Mouse (Mus musculus) forebrain, embryonic 15.5 days (tissue): Measurements from ENCODE around the gene Mme. TPM values are rescaled to one million over a fixed set of nuclear protein-coding genes. Genes with fewer than 3 reads are reported as not detected.
A peak's percentile ranks its signal among the peaks of the same experiment; 100 is the strongest.

Experiments used
- ATAC-seq: fragments of 200-750 bp; cut with Nextera tagmentation; replicated peaks from 2 replicates; pipeline ENCODE4 v1.8.0; 2017; ENCODE audit warnings: mild to moderate bottlenecking, moderate TSS enrichment, moderate library complexity
- H3K27ac ChIP-seq: fragments of 300-500 bp; sonication (generic); replicated peaks from 2 replicates; pipeline ENCODE4 v1.5.1; 2015; ENCODE audit warnings: mild to moderate bottlenecking, inconsistent platforms
- H3K27me3 ChIP-seq: fragments of 300-500 bp; sonication (generic); 2 replicates; pipeline ENCODE4 v1.6.1; 2015; ENCODE audit warnings: inconsistent platforms
- H3K36me3 ChIP-seq: fragments of 300-500 bp; sonication (generic); 2 replicates; pipeline ENCODE4 v1.6.1; 2015; ENCODE audit warnings: mild to moderate bottlenecking, inconsistent platforms
- H3K4me1 ChIP-seq: fragments of 300-500 bp; sonication (generic); 2 replicates; pipeline ENCODE4 v1.6.1; 2015; ENCODE audit warnings: inconsistent platforms
- H3K4me2 ChIP-seq: fragments of 300-500 bp; sonication (generic); replicated peaks from 2 replicates; pipeline ENCODE4 v1.6.1; 2015; ENCODE audit warnings: mild to moderate bottlenecking, inconsistent platforms
- H3K4me3 ChIP-seq: fragments of 300-500 bp; sonication (generic); 2 replicates; pipeline ENCODE4 v1.5.1; 2015; ENCODE audit warnings: mild to moderate bottlenecking, inconsistent platforms
- H3K9ac ChIP-seq: fragments of 300-500 bp; sonication (generic); replicated peaks from 2 replicates; pipeline ENCODE4 v1.6.1; 2015; ENCODE audit warnings: mild to moderate bottlenecking, inconsistent platforms
- H3K9me3 ChIP-seq: fragments of 300-500 bp; sonication (generic); 2 replicates; pipeline ENCODE4 v1.6.1; 2016; ENCODE audit warnings: inconsistent platforms
- WGBS: fragments of 180-500 bp; shearing (Covaris S2); methylation state at CpG from one replicate; pipeline ENCODE4 v1.1.7; 2015; ENCODE audit warnings: mixed read lengths; 5-methylcytosine and 5-hydroxymethylcytosine counted together
- polyA plus RNA-seq: library from polyadenylated mRNA; unstranded; fragments of >200 nt; fragmentation: Nextera tagmentation; extraction: Ambion mirVana; gene quantifications from 2 replicates; pipeline ENCODE4 v1.2.1, GENCODE M21; 2015

The Mme gene
- polyA plus RNA-seq, 1 experiment from 2014 or later: 2.6 TPM

DNA sequence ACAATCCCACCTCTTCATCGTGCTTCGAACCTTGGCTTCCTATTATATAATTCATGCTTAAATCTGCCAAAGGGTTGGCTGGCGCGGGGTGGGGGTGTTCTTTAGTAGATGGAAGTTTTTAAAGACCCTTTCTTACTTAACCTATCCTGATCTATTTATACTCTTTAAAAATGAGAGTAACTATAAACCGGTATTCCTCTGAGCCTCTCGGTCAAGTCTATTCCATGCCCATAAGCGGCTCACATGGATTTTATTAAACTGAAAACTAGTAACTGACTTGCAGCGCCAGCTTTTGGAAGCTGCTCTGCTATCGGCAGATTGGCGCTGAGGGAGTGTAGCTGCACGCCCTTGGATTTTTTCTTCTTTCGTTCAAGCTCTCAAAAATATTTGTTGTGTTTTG lies 55.1 kb downstream of the Mme start:
- Histone ChIP-seq H3K36me3 (no peaks in the 10 kb centered on the region), H3K27me3 (peaks cover 9% of the 10 kb centered on the region; the same call in 1 of the 2 replicates), H3K4me3 (peak overlapping the region; percentile 69), H3K9ac (no peak overlapping the region), H3K4me1 (peaks cover 10% of the 10 kb centered on the region; the same call in 1 of the 2 replicates), H3K4me2 (peak overlapping the region; percentile 100), H3K27ac (no peak overlapping the region), H3K9me3 (no peaks in the 10 kb centered on the region)
- 0 out of 2 replicates have a peak, but pooled peaks have one; percentile 9 for ATAC-seq
- 8% methylated on average over 12 of the region's 12 CpGs for WGBS

DNA sequence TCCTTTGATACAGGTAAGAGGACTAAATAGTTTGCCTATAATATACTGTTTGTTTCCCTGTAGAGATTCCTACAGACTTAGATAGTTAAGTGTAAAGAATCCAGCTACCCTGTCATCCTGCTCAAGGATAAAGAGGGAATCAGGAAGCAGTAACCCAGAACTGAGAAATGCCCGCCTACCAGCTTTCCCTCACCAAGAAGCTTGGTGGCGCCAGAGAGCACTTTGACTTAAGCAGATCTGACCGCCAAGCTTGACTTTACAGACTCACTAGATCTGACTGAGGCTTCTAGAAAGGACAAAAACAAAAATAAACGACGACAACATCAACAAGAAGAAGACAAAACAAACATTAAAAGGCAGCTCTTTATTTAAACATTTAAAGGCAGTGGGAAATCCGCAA lies 56.5 kb downstream of the Mme start:
- Histone ChIP-seq H3K9ac (no peak overlapping the region), H3K4me3 (no peak overlapping the region), H3K4me2 (no peak overlapping the region), H3K4me1 (peaks cover 10% of the 10 kb centered on the region; the same call in 1 of the 2 replicates), H3K27ac (no peak overlapping the region), H3K36me3 (no peaks in the 10 kb centered on the region), H3K27me3 (peaks cover 9% of the 10 kb centered on the region; the same call in 1 of the 2 replicates), H3K9me3 (no peaks in the 10 kb centered on the region)
- WGBS: 6% methylated on average over 6 of the region's 6 CpGs
- no peak for ATAC-seq

- Histone ChIP-seq H3K9me3 (no peaks in the 10 kb centered on the region), H3K9ac (no peak overlapping the region), H3K4me1 (no peaks in the 10 kb centered on the region), H3K36me3 (no peaks in the 10 kb centered on the region), H3K27ac (no peak overlapping the region), H3K4me2 (no peak overlapping the region), H3K27me3 (no peaks in the 10 kb centered on the region), H3K4me3 (no peak overlapping the region)
- WGBS: 90% methylated on average over 7 of the region's 7 CpGs
- ATAC-seq: no peak
These were observed 73.9 kb downstream of the Mme start for GRCm38 (mm10) chr3:63315211-63315760.

DNA sequence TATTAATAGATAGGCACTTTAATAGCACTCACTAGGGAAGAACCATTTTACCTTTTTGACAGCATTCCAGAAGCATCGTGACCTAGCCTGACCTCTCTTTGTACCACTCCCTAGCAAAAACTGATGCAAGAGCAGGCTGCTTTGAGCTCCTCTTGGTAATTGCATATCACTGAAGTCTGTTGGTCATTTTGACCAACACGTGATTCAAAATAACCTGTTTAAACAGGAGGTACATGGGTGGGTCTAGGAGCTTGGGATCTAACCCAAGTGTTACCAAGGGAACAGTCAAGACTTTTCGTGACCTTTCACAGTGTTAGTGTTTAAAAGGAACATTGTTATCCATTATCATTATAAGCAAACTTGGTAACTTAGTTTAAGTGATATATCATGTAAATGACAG lies 76.2 kb downstream of the Mme start:
- Histone ChIP-seq H3K4me2 (no peak overlapping the region), H3K9me3 (no peaks in the 10 kb centered on the region), H3K36me3 (no peaks in the 10 kb centered on the region), H3K9ac (no peak overlapping the region), H3K27me3 (no peaks in the 10 kb centered on the region), H3K4me1 (no peaks in the 10 kb centered on the region), H3K4me3 (no peak overlapping the region), H3K27ac (no peak overlapping the region)
- no peak for ATAC-seq
- 79% methylated on average over 3 of the region's 3 CpGs for WGBS

DNA sequence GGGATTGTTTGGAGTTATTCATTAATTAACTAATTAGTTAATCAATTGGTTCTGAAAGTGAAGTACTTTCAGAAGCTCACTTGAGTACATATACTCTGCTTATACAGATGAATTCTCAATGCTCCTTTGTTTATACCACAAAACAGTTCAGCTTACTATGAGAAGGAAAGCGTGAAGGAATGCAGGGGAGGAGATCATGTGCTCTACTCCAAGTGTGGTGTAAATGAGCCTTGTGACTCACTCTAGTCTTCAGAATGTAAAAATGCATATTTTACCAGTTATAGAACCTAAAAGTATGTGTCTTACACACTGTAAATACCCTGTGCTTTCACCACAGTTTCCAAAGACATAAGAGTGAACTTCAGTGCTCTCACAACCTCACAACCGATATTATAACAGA lies 84.3 kb downstream of the Mme start:
- Histone ChIP-seq H3K27ac (no peak overlapping the region), H3K27me3 (no peaks in the 10 kb centered on the region), H3K9ac (no peak overlapping the region), H3K4me3 (no peak overlapping the region), H3K4me2 (no peak overlapping the region), H3K36me3 (no peaks in the 10 kb centered on the region), H3K4me1 (no peaks in the 10 kb centered on the region), H3K9me3 (no peaks in the 10 kb centered on the region)
- no peak for ATAC-seq
- WGBS: 43% methylated on average over 2 of the region's 2 CpGs

GRCm38 (mm10) chr3:63340110-63340509 lies 98.8 kb downstream of the Mme start:
- Histone ChIP-seq H3K4me1 (no peaks in the 10 kb centered on the region), H3K27me3 (no peaks in the 10 kb centered on the region), H3K9me3 (no peaks in the 10 kb centered on the region), H3K4me2 (no peak overlapping the region), H3K9ac (no peak overlapping the region), H3K36me3 (no peaks in the 10 kb centered on the region), H3K4me3 (no peak overlapping the region), H3K27ac (no peak overlapping the region)
- WGBS: 86% methylated on average over 2 of the region's 2 CpGs
- no peak for ATAC-seq

DNA sequence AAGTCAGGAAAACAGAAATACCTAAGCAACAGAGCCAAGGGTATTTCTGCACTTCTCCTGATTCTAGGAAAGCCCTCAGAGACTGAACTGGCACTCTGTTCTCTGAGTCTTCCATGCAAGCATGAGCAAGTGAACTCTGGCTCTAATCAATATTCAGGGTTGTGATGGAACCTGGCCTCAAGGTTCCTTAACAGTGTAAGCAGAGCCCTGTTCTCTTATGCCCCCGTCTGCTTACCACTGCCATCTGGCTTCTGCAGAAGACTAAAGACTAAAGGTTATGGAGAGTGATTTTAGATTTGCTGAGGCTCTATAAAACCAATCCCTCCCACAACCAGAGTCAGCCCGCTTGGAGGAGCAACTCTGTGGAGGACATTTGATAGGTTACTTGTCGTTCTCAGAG lies 99.2 kb downstream of the Mme start:
- WGBS: 90% methylated on average over 3 of the region's 3 CpGs
- H3K27ac ChIP-seq: no peak overlapping the region
- no peak for ATAC-seq
- no peaks in the 10 kb centered on the region for H3K27me3 ChIP-seq
- H3K4me3 ChIP-seq: no peak overlapping the region
- H3K36me3 ChIP-seq: no peaks in the 10 kb centered on the region
- H3K4me1 ChIP-seq: no peaks in the 10 kb centered on the region
- H3K4me2 ChIP-seq: no peak overlapping the region
- H3K9me3 ChIP-seq: no peaks in the 10 kb centered on the region
- H3K9ac ChIP-seq: no peak overlapping the region

GRCm38 (mm10) chr3:63341481-63341880 lies 100.1 kb downstream of the Mme start:
- H3K36me3 ChIP-seq: no peaks in the 10 kb centered on the region
- no peaks in the 10 kb centered on the region for H3K9me3 ChIP-seq
- no peak for ATAC-seq
- H3K27me3 ChIP-seq: no peaks in the 10 kb centered on the region
- no peak overlapping the region for H3K27ac ChIP-seq
- no peaks in the 10 kb centered on the region for H3K4me1 ChIP-seq
- no peak overlapping the region for H3K4me2 ChIP-seq
- no peak overlapping the region for H3K4me3 ChIP-seq
- H3K9ac ChIP-seq: no peak overlapping the region
- WGBS: 96% methylated on average over 4 of the region's 4 CpGs

GRCm38 (mm10) chr3:63344998-63345397 lies 103.7 kb downstream of the Mme start:
- 82% methylated on average over 5 of the region's 5 CpGs for WGBS
- Histone ChIP-seq H3K9me3 (no peaks in the 10 kb centered on the region), H3K9ac (no peak overlapping the region), H3K4me2 (no peak overlapping the region), H3K4me1 (no peaks in the 10 kb centered on the region), H3K27me3 (no peaks in the 10 kb centered on the region), H3K27ac (no peak overlapping the region), H3K36me3 (no peaks in the 10 kb centered on the region), H3K4me3 (no peak overlapping the region)
- ATAC-seq: no peak

DNA sequence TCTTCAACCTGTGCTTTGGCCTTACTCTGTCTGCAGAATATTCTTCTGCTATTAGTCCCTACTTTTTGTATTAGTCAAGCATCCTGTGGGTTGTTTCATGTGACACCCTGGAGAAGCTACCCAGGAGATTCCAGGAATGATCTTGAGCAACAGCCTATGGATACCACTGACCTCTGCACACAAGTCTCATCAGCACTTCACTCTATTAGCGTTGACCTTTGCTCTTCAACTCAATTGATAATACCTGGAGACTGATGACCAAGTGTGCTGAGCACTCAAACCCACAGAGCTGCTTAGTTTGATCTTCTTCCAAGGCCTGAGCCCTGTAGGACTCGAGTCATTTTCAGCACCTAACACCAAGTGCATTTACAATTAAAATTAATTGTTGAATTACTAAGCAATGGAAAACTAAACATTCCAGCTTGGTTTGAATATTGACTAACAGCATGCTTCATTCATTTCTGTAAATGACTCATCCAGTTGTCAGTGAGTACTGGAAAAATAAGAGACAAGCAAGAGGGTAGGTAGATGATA lies 107.6 kb downstream of the Mme start:
- Histone ChIP-seq H3K36me3 (no peaks in the 10 kb centered on the region), H3K27ac (no peak overlapping the region), H3K9me3 (no peaks in the 10 kb centered on the region), H3K9ac (no peak overlapping the region), H3K4me3 (no peak overlapping the region), H3K27me3 (no peaks in the 10 kb centered on the region), H3K4me1 (no peaks in the 10 kb centered on the region), H3K4me2 (no peak overlapping the region)
- ATAC-seq: no peak
- WGBS: 81% methylated on average over 2 of the region's 2 CpGs

DNA sequence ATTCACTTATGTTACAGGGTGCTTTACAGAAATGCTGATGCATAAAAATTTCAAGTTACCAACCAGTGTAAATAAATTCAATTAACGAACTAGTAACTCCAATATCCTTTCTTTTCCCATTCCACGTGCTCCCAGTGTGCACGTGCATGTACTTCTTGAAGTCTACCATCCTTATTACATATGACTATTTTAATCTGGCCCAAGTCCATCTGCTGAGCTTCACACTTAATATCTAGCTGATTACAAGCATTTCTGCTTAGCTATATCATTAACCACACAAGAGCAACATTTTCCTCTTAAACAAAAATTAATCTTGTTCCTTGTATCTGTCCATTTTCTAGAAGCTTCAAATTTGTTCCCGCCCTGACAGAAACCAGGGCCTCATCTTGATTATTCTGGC lies 108.9 kb downstream of the Mme start:
- no peak for ATAC-seq
- WGBS: 91% methylated on average over 4 of the region's 4 CpGs
- no peaks in the 10 kb centered on the region for H3K4me1 ChIP-seq
- H3K9ac ChIP-seq: no peak overlapping the region
- H3K9me3 ChIP-seq: no peaks in the 10 kb centered on the region
- no peak overlapping the region for H3K4me2 ChIP-seq
- no peak overlapping the region for H3K4me3 ChIP-seq
- H3K36me3 ChIP-seq: no peaks in the 10 kb centered on the region
- H3K27ac ChIP-seq: no peak overlapping the region
- no peaks in the 10 kb centered on the region for H3K27me3 ChIP-seq

GRCm38 (mm10) chr3:63350704-63351103 lies 109.4 kb downstream of the Mme start:
- H3K9me3 ChIP-seq: no peaks in the 10 kb centered on the region
- H3K9ac ChIP-seq: no peak overlapping the region
- no peaks in the 10 kb centered on the region for H3K4me1 ChIP-seq
- ATAC-seq: no peak
- no peak overlapping the region for H3K4me2 ChIP-seq
- no peak overlapping the region for H3K4me3 ChIP-seq
- WGBS: 81% methylated on average over 3 of the region's 3 CpGs
- H3K36me3 ChIP-seq: no peaks in the 10 kb centered on the region
- no peak overlapping the region for H3K27ac ChIP-seq
- H3K27me3 ChIP-seq: no peaks in the 10 kb centered on the region

DNA sequence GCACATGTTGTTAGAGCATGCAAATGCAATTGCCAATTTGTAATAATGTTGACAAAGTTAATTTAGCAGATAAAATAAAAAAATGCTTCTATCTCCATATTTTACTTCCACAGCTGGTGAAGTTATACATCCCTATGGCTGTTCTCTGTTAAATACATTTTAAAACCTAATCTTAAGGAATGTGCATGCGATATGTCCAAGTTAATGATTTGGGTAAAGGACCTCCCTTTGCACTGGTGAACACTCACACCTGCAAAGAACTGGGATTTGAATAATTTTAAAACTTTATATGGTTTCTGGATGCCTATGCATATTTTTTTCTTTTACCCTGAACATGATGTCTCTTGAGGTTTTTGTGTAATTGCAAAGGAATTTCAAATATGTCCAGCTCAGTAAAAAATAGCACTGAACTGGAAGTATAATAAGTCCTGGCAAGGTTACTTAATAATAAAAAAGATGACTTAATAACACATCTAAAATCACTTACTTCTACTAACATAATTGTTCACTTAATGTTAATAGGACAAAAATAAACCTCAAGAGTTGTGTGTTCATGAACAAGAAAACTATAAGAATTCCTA lies 110.4 kb downstream of the Mme start:
- Histone ChIP-seq H3K36me3 (no peaks in the 10 kb centered on the region), H3K27ac (no peak overlapping the region), H3K4me2 (no peak overlapping the region), H3K4me1 (no peaks in the 10 kb centered on the region), H3K9me3 (no peaks in the 10 kb centered on the region), H3K27me3 (no peaks in the 10 kb centered on the region), H3K9ac (no peak overlapping the region), H3K4me3 (no peak overlapping the region)
- ATAC-seq: no peak
- WGBS: 93% methylated on average over 1 of the region's 1 CpGs
